Mouse (Mus musculus): ENCODE results near the gene Gpr68.

DNA sequence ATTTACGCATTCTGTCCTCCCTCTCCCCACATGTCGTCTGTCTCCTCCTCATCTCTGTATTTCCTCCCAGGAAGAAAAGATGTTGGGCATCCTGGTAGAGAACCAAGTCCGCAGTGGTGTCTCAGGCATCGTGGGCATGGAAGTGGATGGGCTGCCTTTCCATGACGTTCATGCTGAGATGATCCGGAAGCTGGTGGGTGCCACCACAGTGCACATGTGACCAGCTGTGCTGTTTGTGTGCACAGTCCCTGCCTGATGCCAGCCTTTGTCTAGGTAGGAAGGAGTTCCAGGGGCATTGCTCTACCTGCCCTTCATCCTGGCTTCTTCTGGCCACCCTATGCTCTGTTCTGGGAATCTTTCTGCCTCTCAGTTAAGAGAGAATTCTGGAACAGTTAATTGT, 36.8 kb downstream of the Gpr68 start:
- TF ChIP-seq CTCF (IDR thresholded peaks at IDR 0.05 in 2 of 3, conservative IDR thresholded peaks at IDR 0.05 in 1 of 3; ENCODE audit: control insufficient read depth in 1 of 3, insufficient read depth in 1 of 3, low read depth in 2 of 3, low read length in 3 of 3, poor library complexity in 1 of 3, severe bottlenecking in 1 of 3) (no peak), POLR2A (IDR thresholded peaks at IDR 0.05; ENCODE audit: control insufficient read depth in 1 of 2, insufficient read depth in 1 of 2, low read depth in 1 of 2, low read length in 2 of 2, poor library complexity in 1 of 2) (no peak), EP300 (IDR thresholded peaks at IDR 0.05; ENCODE audit: low read depth in 1 of 2, low read length in 2 of 2) (no peak), MAFK (IDR thresholded peaks at IDR 0.05; ENCODE audit: borderline replicate concordance, low read depth, low read length) (no peak), POLR2AphosphoS5 (IDR thresholded peaks at IDR 0.05; ENCODE audit: borderline replicate concordance, low read depth, low read length) (no peak), GATA1 (IDR thresholded peaks at IDR 0.05; ENCODE audit: low read depth, low read length) (no peak), ZMIZ1 (IDR thresholded peaks at IDR 0.05; ENCODE audit: low read depth, low read length) (no peak), MAX (IDR thresholded peaks at IDR 0.05; ENCODE audit: low read length) (no peak), MAZ (IDR thresholded peaks at IDR 0.05; ENCODE audit: low read depth, low read length) (no peak), RCOR1 (IDR thresholded peaks at IDR 0.05; ENCODE audit: low read depth, low read length) (no peak), USF2 (IDR thresholded peaks at IDR 0.05; ENCODE audit: borderline replicate concordance in 1 of 2, insufficient read depth in 1 of 2, low read depth in 1 of 2, low read length in 2 of 2) (no peak), TBP (IDR thresholded peaks at IDR 0.05; ENCODE audit: low read depth, low read length) (no peak), MEF2A (IDR thresholded peaks at IDR 0.05; ENCODE audit: extremely low read depth, insufficient replicate concordance, low read depth, low read length, poor library complexity, severe bottlenecking) (no peak), ETS1 (IDR thresholded peaks at IDR 0.05; ENCODE audit: low read depth, low read length) (no peak)

All from MEL (cell line).